Mouse (Mus musculus): Measurements from ENCODE around the gene Timm17a. TPM values are rescaled to one million over a fixed set of nuclear protein-coding genes. Genes with fewer than 3 reads are reported as not detected.

Gene Timm17a
- polyA plus RNA-seq, 1 experiment from 2014 or later, result 387 TPM

- Histone ChIP-seq H3K4me1 (replicated peaks) (peaks cover 10% of the 10 kb centered on the region), H3K4me3 (no peak overlapping the region), H3K27me3 (peaks cover 40% of the 10 kb centered on the region), H3K9me3 (replicated peaks) (no peaks in the 10 kb centered on the region), H3K27ac (no peak overlapping the region), H3K9ac (no peak overlapping the region), H3K36me3 (no peaks in the 10 kb centered on the region), H3K4me2 (no peak overlapping the region)
- no peak for ATAC-seq (replicated peaks; ENCODE audit: insufficient number of reproducible peaks, insufficient read depth, low FRiP score, low read depth)
- 76% methylated on average over 8 of the region's 8 CpGs for WGBS
Measured at GRCm38 (mm10) chr1:135251405-135251804, 62.2 kb downstream of the Timm17a start.

- WGBS, result 52% methylated on average over 2 of the region's 3 CpGs
Measured at GRCm38 (mm10) chr1:135250706-135251105, 62.9 kb downstream of the Timm17a start.

GRCm38 (mm10) chr1:135248434-135248850 lies 65.1 kb downstream of the Timm17a start:
- peaks cover 30% of the 10 kb centered on the region for H3K27me3 ChIP-seq
- no peak for ATAC-seq (replicated peaks; ENCODE audit: insufficient number of reproducible peaks, insufficient read depth, low FRiP score, low read depth)
- no peaks in the 10 kb centered on the region for H3K36me3 ChIP-seq
- peak overlapping the region; percentile 24 for H3K4me2 ChIP-seq
- 12% methylated on average over 15 of the region's 15 CpGs for WGBS
- H3K27ac ChIP-seq, result no peak overlapping the region
- no peak overlapping the region for H3K9ac ChIP-seq
- H3K4me1 ChIP-seq (replicated peaks), result peaks cover 10% of the 10 kb centered on the region
- no peaks in the 10 kb centered on the region for H3K9me3 ChIP-seq (replicated peaks)
- no peak overlapping the region for H3K4me3 ChIP-seq

More at GRCm38 (mm10) chr1:135250706-135251105, 62.9 kb downstream of the Timm17a start:
- ATAC-seq (replicated peaks; ENCODE audit: insufficient number of reproducible peaks, insufficient read depth, low FRiP score, low read depth), result no peak
- H3K36me3 ChIP-seq, result no peaks in the 10 kb centered on the region
- H3K4me2 ChIP-seq, result no peak overlapping the region
- no peak overlapping the region for H3K9ac ChIP-seq
- H3K27me3 ChIP-seq, result peaks cover 37% of the 10 kb centered on the region
- H3K9me3 ChIP-seq (replicated peaks), result no peaks in the 10 kb centered on the region
- peaks cover 10% of the 10 kb centered on the region for H3K4me1 ChIP-seq (replicated peaks)
- no peak overlapping the region for H3K27ac ChIP-seq
- no peak overlapping the region for H3K4me3 ChIP-seq

Other genes starting within 250 kb of the Timm17a start
- 3.4 and 5.9 TPM in 2 replicates for gene Lgr6, start 208.5 kb downstream of the Timm17a start, polyA plus RNA-seq (2015; fragmentation: Nextera tagmentation; extraction: Ambion mirVana)
- gene Ptpn7, start 181.1 kb downstream of the Timm17a start, polyA plus RNA-seq (2015; fragmentation: Nextera tagmentation; extraction: Ambion mirVana), result 1.8 and 10.2 TPM in 2 replicates
- 34.0 and 45.6 TPM in 2 replicates for gene Arl8a, start 167.0 kb downstream of the Timm17a start, polyA plus RNA-seq (2015; fragmentation: Nextera tagmentation; extraction: Ambion mirVana)
- gene Gpr37l1, start 146.1 kb downstream of the Timm17a start, polyA plus RNA-seq (2015; fragmentation: Nextera tagmentation; extraction: Ambion mirVana), result 0.06 TPM in 1 of 2 replicates, not detected in the other
- gene Elf3, start 55.2 kb downstream of the Timm17a start, polyA plus RNA-seq (2015; fragmentation: Nextera tagmentation; extraction: Ambion mirVana), result 1.4 and 2.6 TPM in 2 replicates
- 47.2 and 63.0 TPM in 2 replicates for gene Rnpep, start 29.7 kb downstream of the Timm17a start, polyA plus RNA-seq (2015; fragmentation: Nextera tagmentation; extraction: Ambion mirVana)
- 2.0 and 3.6 TPM in 2 replicates for gene Lmod1, start 11.0 kb upstream of the Timm17a start, polyA plus RNA-seq (2015; fragmentation: Nextera tagmentation; extraction: Ambion mirVana)
- gene Shisa4, start 61.5 kb upstream of the Timm17a start, polyA plus RNA-seq (2015; fragmentation: Nextera tagmentation; extraction: Ambion mirVana), result 26.0 and 33.0 TPM in 2 replicates
- 63.9 and 82.7 TPM in 2 replicates for gene Ipo9, start 116.7 kb upstream of the Timm17a start, polyA plus RNA-seq (2015; fragmentation: Nextera tagmentation; extraction: Ambion mirVana)